Mouse (Mus musculus) neural tube, embryonic 11.5 days (tissue): ENCODE results near the gene Dhx29. TPM values are rescaled to one million over a fixed set of nuclear protein-coding genes. Genes with fewer than 3 reads are reported as not detected.

Source experiments
- ATAC-seq: fragments of 200-750 bp; cut with Nextera tagmentation; 2 replicates; pipeline ENCODE4 v1.8.0; 2017; ENCODE audit warnings: moderate number of reproducible peaks, mild to moderate bottlenecking, moderate TSS enrichment, moderate library complexity; ENCODE audit not compliant: insufficient read depth, low FRiP score, low TSS enrichment
- DNase-seq: peaks from one replicate; pipeline ENCODE4 v3.0.0-alpha.2; 2015; ENCODE audit warnings: low spot score
- H3K27ac ChIP-seq: fragments of 300-500 bp; sonication (generic); 2 replicates; pipeline ENCODE4 v1.5.1; 2014; ENCODE audit warnings: low read depth, mild to moderate bottlenecking, low read length
- H3K27me3 ChIP-seq: fragments of 300-500 bp; sonication (generic); 2 replicates; pipeline ENCODE4 v1.6.1; 2014; ENCODE audit warnings: mild to moderate bottlenecking, low read length, mixed read lengths; ENCODE audit not compliant: control insufficient read depth, insufficient read depth
- H3K36me3 ChIP-seq: fragments of 300-500 bp; sonication (generic); 2 replicates; pipeline ENCODE4 v1.6.1; 2014; ENCODE audit warnings: mild to moderate bottlenecking, low read length, moderate library complexity, mixed read lengths; ENCODE audit not compliant: control insufficient read depth, insufficient read depth
- H3K4me1 ChIP-seq: fragments of 300-500 bp; sonication (generic); 2 replicates; pipeline ENCODE4 v1.6.1; 2014; ENCODE audit warnings: low read length, mixed read lengths; ENCODE audit not compliant: control insufficient read depth, insufficient read depth
- H3K4me2 ChIP-seq: fragments of 300-500 bp; sonication (generic); 2 replicates; pipeline ENCODE4 v1.6.1; 2014; ENCODE audit warnings: low read depth, mild to moderate bottlenecking, moderate library complexity
- H3K4me3 ChIP-seq: fragments of 300-500 bp; sonication (generic); 2 replicates; pipeline ENCODE4 v1.5.1; 2014; ENCODE audit warnings: low read depth, low read length
- H3K9ac ChIP-seq: fragments of 300-500 bp; sonication (generic); 2 replicates; pipeline ENCODE4 v1.6.1; 2014; ENCODE audit warnings: mild to moderate bottlenecking, low read length
- H3K9me3 ChIP-seq: fragments of 300-500 bp; sonication (generic); 2 replicates; pipeline ENCODE4 v1.6.1; 2016; ENCODE audit warnings: low read length; ENCODE audit not compliant: control insufficient read depth
- WGBS: fragments of 180-500 bp; shearing (Covaris S2); extraction: QIAGEN DNeasy Blood & Tissue Kit; methylation state at CpG from one replicate; pipeline ENCODE4 v1.1.7; 2014; 5-methylcytosine and 5-hydroxymethylcytosine counted together
- polyA plus RNA-seq: library from polyadenylated mRNA; unstranded; fragments of >200 nt; fragmentation: Nextera tagmentation; extraction: Ambion mirVana; gene quantifications from 2 replicates; pipeline ENCODE4 v1.2.1, GENCODE M21; 2014

The Dhx29 gene
- 31.9 and 32.7 TPM in 2 replicates for polyA plus RNA-seq

DNA sequence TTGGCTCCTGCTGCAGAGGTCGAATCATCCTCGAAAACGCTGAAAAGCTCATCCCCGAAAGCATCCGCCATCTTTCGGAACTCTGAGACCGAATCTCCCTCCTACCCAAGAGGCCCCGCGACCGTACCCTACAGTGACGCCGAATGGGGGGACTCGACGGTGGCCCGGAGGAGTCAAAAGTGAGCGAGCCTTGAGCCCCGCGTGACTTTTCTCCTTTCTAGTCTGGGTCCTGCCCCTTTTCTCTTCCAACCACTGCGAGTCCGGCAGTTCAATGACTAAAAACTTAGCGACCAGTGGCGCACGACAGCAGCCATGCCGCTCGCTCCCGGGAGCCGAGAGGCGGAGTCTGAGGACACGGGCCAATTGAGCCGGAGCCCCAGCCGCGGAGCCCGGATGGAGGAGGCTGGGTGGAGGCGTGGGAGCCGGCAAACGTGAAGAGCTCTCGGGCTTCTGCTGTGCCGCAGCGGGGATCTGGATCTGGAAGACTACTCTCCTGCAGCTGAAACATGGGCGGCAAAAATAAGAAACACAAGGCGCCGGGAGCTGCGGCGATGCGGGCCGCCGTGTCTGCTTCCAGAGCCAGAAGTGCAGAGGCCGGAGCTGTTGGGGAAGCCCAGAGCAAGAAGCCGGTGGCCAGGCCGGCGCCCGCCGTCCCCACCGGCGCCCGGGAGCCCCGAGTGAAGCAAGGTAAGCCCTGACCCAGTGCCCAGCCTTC lies at the start of gene Dhx29, which contains the start of gene Mtrex:
Gene Dhx29 (plus strand): TSS at position 168 of the 715 bp plus-strand sequence.
Gene Mtrex (minus strand): TSS at position 112 of the 715 bp plus-strand sequence.
- Histone ChIP-seq H3K27me3 (no peaks in the 10 kb centered on the region), H3K9ac (peak within 1 kb of the TSS; percentile 74), H3K27ac (peak within 1 kb of the TSS; percentile 51), H3K4me1 (peaks cover 9% of the 10 kb centered on the region), H3K9me3 (no peaks in the 10 kb centered on the region), H3K36me3 (no peaks in the 10 kb centered on the region), H3K4me2 (peak within 1 kb of the TSS; percentile 53), H3K4me3 (peak within 1 kb of the TSS; percentile 76)
- WGBS = under 1% methylated on average over 51 of the region's 57 CpGs
- DNase-seq = peak; percentile 98
- ATAC-seq = peak; percentile 99

DNA sequence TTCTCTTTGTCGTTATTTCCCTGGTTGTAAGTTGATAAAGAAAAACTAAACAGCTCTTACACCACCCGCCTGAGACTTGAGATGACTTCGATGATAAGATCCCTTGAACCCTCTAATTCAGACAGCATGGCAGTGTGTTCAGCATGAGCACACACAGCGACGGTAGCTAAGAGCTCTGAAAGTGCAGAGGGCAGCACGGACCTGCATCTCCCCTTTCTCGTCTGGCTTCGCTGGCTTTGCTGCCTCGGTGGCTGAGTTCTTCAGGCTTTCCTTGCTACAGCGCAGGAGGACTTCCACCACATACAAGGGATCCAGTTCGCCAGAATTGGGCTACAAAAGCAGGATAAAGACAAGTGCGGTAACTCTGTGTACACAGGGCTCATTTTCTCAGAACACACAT lies 40.0 kb upstream of the Dhx29 start:
- H3K27me3 ChIP-seq = no peaks in the 10 kb centered on the region
- H3K36me3 ChIP-seq = peaks cover 4% of the 10 kb centered on the region
- H3K27ac ChIP-seq = no peak overlapping the region
- no peak overlapping the region for H3K4me2 ChIP-seq
- no peaks in the 10 kb centered on the region for H3K4me1 ChIP-seq
- no peaks in the 10 kb centered on the region for H3K9me3 ChIP-seq
- no peak overlapping the region for H3K4me3 ChIP-seq
- DNase-seq = no peak
- no peak for ATAC-seq
- no peak overlapping the region for H3K9ac ChIP-seq
- 94% methylated on average over 12 of the region's 12 CpGs for WGBS

DNA sequence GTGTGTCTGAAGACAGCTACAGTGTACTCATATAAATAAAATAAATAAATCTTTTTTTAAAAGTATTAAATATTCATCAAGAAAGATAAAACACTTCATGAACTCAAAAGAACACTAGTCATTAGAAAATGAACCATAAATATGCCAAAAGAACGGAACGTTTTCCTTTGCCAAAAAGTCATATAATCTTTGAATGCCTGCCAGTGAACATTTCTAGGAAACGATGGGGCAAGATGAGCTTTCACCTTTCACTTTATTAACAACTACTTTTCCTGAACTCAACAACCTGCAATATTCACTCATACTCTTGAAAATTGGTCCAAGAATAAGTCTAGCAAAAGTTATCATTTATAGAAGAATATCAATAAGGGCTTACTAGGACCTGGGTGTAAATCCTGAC lies 25.1 kb upstream of the Dhx29 start:
- Histone ChIP-seq H3K27me3 (no peaks in the 10 kb centered on the region), H3K4me3 (no peak overlapping the region), H3K9me3 (no peaks in the 10 kb centered on the region), H3K27ac (no peak overlapping the region), H3K36me3 (peaks cover 4% of the 10 kb centered on the region; the same call in 1 of the 2 replicates), H3K9ac (no peak overlapping the region), H3K4me1 (no peaks in the 10 kb centered on the region), H3K4me2 (no peak overlapping the region)
- ATAC-seq = no peak
- no peak for DNase-seq
- 95% methylated on average over 3 of the region's 3 CpGs for WGBS

- Histone ChIP-seq H3K36me3 (no peaks in the 10 kb centered on the region; the same call in 1 of the 2 replicates), H3K27me3 (no peaks in the 10 kb centered on the region), H3K27ac (no peak overlapping the region), H3K9ac (no peak overlapping the region), H3K9me3 (no peaks in the 10 kb centered on the region), H3K4me2 (no peak overlapping the region), H3K4me3 (no peak overlapping the region), H3K4me1 (no peaks in the 10 kb centered on the region)
- no peak for ATAC-seq
- 75% methylated on average over 4 of the region's 4 CpGs for WGBS
- DNase-seq = peak; percentile 50
Measured at GRCm38 (mm10) chr13:112909663-112910062, 17.6 kb upstream of the Dhx29 start.

GRCm38 (mm10) chr13:112910434-112910833 lies 16.8 kb upstream of the Dhx29 start:
- 90% methylated on average over 4 of the region's 4 CpGs for WGBS
- H3K9ac ChIP-seq = no peak overlapping the region
- no peak overlapping the region for H3K4me2 ChIP-seq
- H3K4me3 ChIP-seq = no peak overlapping the region
- ATAC-seq (no peak), DNase-seq (no peak)
- H3K4me1 ChIP-seq = no peaks in the 10 kb centered on the region
- no peaks in the 10 kb centered on the region; the same call in 1 of the 2 replicates for H3K36me3 ChIP-seq
- no peaks in the 10 kb centered on the region for H3K27me3 ChIP-seq
- no peak overlapping the region for H3K27ac ChIP-seq
- no peaks in the 10 kb centered on the region for H3K9me3 ChIP-seq

DNA sequence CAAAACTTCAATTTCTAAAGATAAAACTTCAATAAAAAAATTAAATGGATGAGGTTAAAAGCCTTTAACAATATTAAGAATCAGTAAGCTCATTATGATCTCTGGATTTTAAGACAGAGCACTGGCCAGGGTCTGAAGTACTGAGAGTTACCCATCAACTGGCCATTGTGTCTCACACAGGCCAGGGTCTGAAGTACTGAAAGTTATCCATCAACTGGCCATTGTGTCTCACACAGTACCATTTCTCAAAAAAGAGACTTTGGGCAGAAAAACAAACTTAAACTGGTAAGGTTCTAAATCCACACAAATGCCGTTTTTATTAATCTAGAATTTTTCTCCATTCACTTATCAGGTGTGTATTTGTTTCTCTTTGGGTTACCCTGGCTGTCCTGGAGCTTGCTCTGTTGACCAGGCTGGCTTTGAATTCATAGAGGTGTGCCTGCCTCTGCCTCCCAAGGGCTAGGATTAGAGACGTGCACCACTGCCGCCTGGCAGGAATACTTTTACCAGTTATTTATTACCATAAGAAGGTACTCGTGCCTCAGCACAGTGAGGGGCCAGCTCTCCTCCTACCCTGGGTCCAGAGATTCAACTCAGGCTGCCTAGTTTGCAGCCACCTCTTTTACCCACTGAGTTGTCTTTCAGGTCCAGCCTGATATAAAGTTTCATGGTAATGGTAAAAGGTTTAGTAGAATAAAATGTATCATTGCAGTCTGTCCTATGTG lies 8.0 kb upstream of the Dhx29 start:
- ATAC-seq (no peak), DNase-seq (no peak)
- 83% methylated on average over 4 of the region's 4 CpGs for WGBS
- no peaks in the 10 kb centered on the region for H3K4me1 ChIP-seq
- H3K9me3 ChIP-seq = no peaks in the 10 kb centered on the region
- no peaks in the 10 kb centered on the region for H3K27me3 ChIP-seq
- H3K36me3 ChIP-seq = peaks cover 4% of the 10 kb centered on the region; the same call in 1 of the 2 replicates
- H3K9ac ChIP-seq = no peak overlapping the region
- H3K4me3 ChIP-seq = no peak overlapping the region
- H3K4me2 ChIP-seq = no peak overlapping the region
- no peak overlapping the region for H3K27ac ChIP-seq

GRCm38 (mm10) chr13:112920906-112921305 lies 6.3 kb upstream of the Dhx29 start:
- Histone ChIP-seq H3K27ac (no peak overlapping the region), H3K27me3 (no peaks in the 10 kb centered on the region), H3K4me2 (no peak overlapping the region), H3K4me3 (no peak overlapping the region), H3K4me1 (peaks cover 2% of the 10 kb centered on the region; the same call in 1 of the 2 replicates), H3K36me3 (peaks cover 4% of the 10 kb centered on the region; the same call in 1 of the 2 replicates), H3K9me3 (no peaks in the 10 kb centered on the region), H3K9ac (no peak overlapping the region)
- 90% methylated on average over 3 of the region's 3 CpGs for WGBS
- ATAC-seq = no peak
- no peak for DNase-seq

GRCm38 (mm10) chr13:112925266-112925665 lies 2.0 kb upstream of the Dhx29 start:
- Histone ChIP-seq H3K9ac (no peak overlapping the region), H3K4me3 (no peak overlapping the region), H3K4me1 (peaks cover 9% of the 10 kb centered on the region), H3K9me3 (no peaks in the 10 kb centered on the region), H3K4me2 (no peak overlapping the region), H3K36me3 (no peaks in the 10 kb centered on the region), H3K27me3 (no peaks in the 10 kb centered on the region), H3K27ac (no peak overlapping the region)
- WGBS = 74% methylated on average over 6 of the region's 6 CpGs
- DNase-seq (no peak), ATAC-seq (no peak)
